In genomic region chr5:113842244-113842643, GRCm38 (mm10) we compare ENCODE assay signal across 17 mouse cellular contexts. TPM values are rescaled to one million over a fixed set of nuclear protein-coding genes. Genes with fewer than 3 reads are reported as not detected.
DNase-seq lines count a peak whose midpoint lies in the region; ATAC-seq and TF ChIP-seq lines count a peak whose summit lies in the region.
"Had no signal": no experiment of that assay in that cellular context is flagged by ENCODE, and none has a peak within 500 bp of the region (broad histone marks: within the 10 kb centered on the region; RNA-seq: fewer than 3 reads in every experiment).

No protein-coding gene starts in this region.

- no peak overlapping the region for H3K4me3 ChIP-seq in heart, embryonic 13.5 days
- H3K4me3 ChIP-seq in bone marrow, adult 2 months (replicated peaks; ENCODE audit: control insufficient read depth, low read depth, low read length), result no peak overlapping the region
- no peak overlapping the region for H3K4me3 ChIP-seq in macrophage (ENCODE audit: inconsistent target)
- H3K4me3 ChIP-seq: embryonic facial prominence, embryonic 10.5 days; erythroblast, embryonic 14.5 days; hindbrain, embryonic 15.5 days had no signal

- TF ChIP-seq POLR2A in bone marrow, adult 2 months (IDR thresholded peaks at IDR 0.05; ENCODE audit: borderline replicate concordance, control insufficient read depth, low read depth, low read length), result no peak

- no peaks in the 10 kb centered on the region for H3K9me3 ChIP-seq in heart, embryonic 13.5 days
- H3K9me3 ChIP-seq: embryonic facial prominence, embryonic 10.5 days; G1E; hindbrain, embryonic 15.5 days had no signal

- TF ChIP-seq CTCF in bone marrow, adult 2 months (IDR thresholded peaks at IDR 0.05; ENCODE audit: control insufficient read depth, insufficient read depth, low read length), result no peak

- peaks cover 70% of the 10 kb centered on the region for H3K36me3 ChIP-seq in heart, embryonic 13.5 days
- H3K36me3 ChIP-seq in macrophage (ENCODE audit: inconsistent target), result peaks cover 39% of the 10 kb centered on the region

- no peaks in the 10 kb centered on the region for H3K27me3 ChIP-seq in heart, embryonic 13.5 days (replicated peaks)
- H3K27me3 ChIP-seq: hindbrain, embryonic 15.5 days had no signal

- ATAC-seq in heart, embryonic 13.5 days (ENCODE audit: extremely low read depth, insufficient number of reproducible peaks, low FRiP score, low TSS enrichment), result no peak
- ATAC-seq: forebrain, embryonic 16.5 days; lung, postnatal 0 days had no signal

- peaks cover 36% of the 10 kb centered on the region; the same call in 1 of the 2 replicates for H3K79me2 ChIP-seq in macrophage (ENCODE audit: inconsistent target)

- WGBS in heart, embryonic 13.5 days, result 75% methylated on average over 9 of the region's 9 CpGs
- WGBS in bone marrow, adult 2 months, result 33% methylated on average over 9 of the region's 9 CpGs
- 34% methylated on average over 9 of the region's 9 CpGs for WGBS in macrophage (ENCODE audit: missing documents)

- H3K27ac ChIP-seq in heart, embryonic 13.5 days (replicated peaks), result peak overlapping the region; percentile 12; the same call in 1 of the 2 replicates
- H3K27ac ChIP-seq in bone marrow, adult 2 months (ENCODE audit: control insufficient read depth, insufficient read depth, low read depth, low read length, poor library complexity), result peak overlapping the region; percentile 93
- H3K27ac ChIP-seq in macrophage, result peak overlapping the region; percentile 62
- H3K27ac ChIP-seq: hindbrain, embryonic 15.5 days had no signal

- no peak overlapping the region for H3K4me2 ChIP-seq in heart, embryonic 13.5 days
- H3K4me2 ChIP-seq: hindbrain, embryonic 15.5 days had no signal

- H3K9ac ChIP-seq in heart, embryonic 13.5 days, result no peak overlapping the region
- H3K9ac ChIP-seq: hindbrain, embryonic 15.5 days had no signal

- H3K4me1 ChIP-seq in heart, embryonic 13.5 days, result 0 out of 2 replicates have a peak, but pooled peaks cover 2% of the 10 kb centered on the region
- H3K4me1 ChIP-seq in bone marrow, adult 2 months (ENCODE audit: control insufficient read depth, insufficient read depth, low read length), result peaks cover 14% of the 10 kb centered on the region
- H3K4me1 ChIP-seq: hindbrain, embryonic 15.5 days had no signal

- no peak for DNase-seq in heart, adult 9 months (ENCODE audit: low spot score in 2 of 2)
- DNase-seq in CD4-positive helper T cell, adult 2 months (ENCODE audit: low read depth, low spot score), result peak; percentile 78
- DNase-seq in urinary bladder, postnatal 14 days (ENCODE audit: low spot score), result no peak
- DNase-seq in adrenal gland, adult 2 months, result no peak
- DNase-seq in neural tube, embryonic 10.5 days (ENCODE audit: extremely low spot score, low spot score), result no peak
- DNase-seq: adrenal gland, postnatal 14 days; cerebellum, postnatal 14 days; kidney, adult 9 months had no signal

RNA-seq across cellular contexts. Expression of gene Selplg, which starts 9.8 kb away (rescaled TPM):
- 1.2 and 1.3 TPM in 2 replicates for polyA plus RNA-seq in heart, embryonic 13.5 days (2015; fragmentation: Nextera tagmentation; extraction: Ambion mirVana)
- polyA plus RNA-seq in bone marrow, adult 2 months (2011; ENCODE audit: insufficient read depth, insufficient read length, low replicate concordance, missing spikeins), result 48.2 and 146 TPM in 2 replicates
- 10 to 100 TPM in 25 of 26 experiments, 1 to 10 TPM in 1; 9.5 to 58.4 (median 29.4) TPM for total RNA-seq in macrophage (2018; cell fraction: chromatin; rRNA removed)
- 100 to 1,000 TPM; 179 to 314 (median 239) TPM for total RNA-seq in macrophage (2018; cell fraction: cytosol; rRNA removed)
- total RNA-seq in macrophage (2018; cell fraction: nucleus; rRNA removed), result 100 to 1,000 TPM in 18 of 26 experiments, 10 to 100 TPM in 8; 65.8 to 235 (median 131) TPM
- 139 to 375 TPM (median 273 TPM) in 3 replicates for polyA plus RNA-seq in macrophage (2018)
- total RNA-seq in adrenal gland, adult 2 months (2021), result 1 to 10 TPM; 5.1 to 6.5 TPM
- 16.3 and 18.0 TPM in 2 replicates for polyA plus RNA-seq in adrenal gland, adult 2 months (2012; rRNA removed)

RNA-seq across cellular contexts. Expression of gene Tmem119, which starts 41.9 kb away (rescaled TPM):
- 13.3 and 15.8 TPM in 2 replicates for polyA plus RNA-seq in heart, embryonic 13.5 days (2015; fragmentation: Nextera tagmentation; extraction: Ambion mirVana)
- polyA plus RNA-seq in bone marrow, adult 2 months (2011; ENCODE audit: insufficient read depth, insufficient read length, low replicate concordance, missing spikeins), result 1.4 and 1.8 TPM in 2 replicates
- 1 to 10 TPM in 1 of 26 experiments, under 1 TPM in 3, not detected in 22; 0.33 to 8.2 (median 0.53) TPM for total RNA-seq in macrophage (2018; cell fraction: chromatin; rRNA removed)
- total RNA-seq in macrophage (2018; cell fraction: cytosol; rRNA removed), result 1 to 10 TPM in 2 of 26 experiments, under 1 TPM in 23, not detected in 1; 0.06 to 1.2 (median 0.29) TPM
- total RNA-seq in macrophage (2018; cell fraction: nucleus; rRNA removed), result 1 to 10 TPM in 2 of 26 experiments, under 1 TPM in 12, not detected in 12; 0.23 to 1.9 (median 0.42) TPM
- 0.27 to 1.2 TPM in 2 of 3 replicates, not detected in the other for polyA plus RNA-seq in macrophage (2018)
- 10 to 100 TPM; 10.1 to 19.8 TPM for total RNA-seq in adrenal gland, adult 2 months (2021)
- polyA plus RNA-seq in adrenal gland, adult 2 months (2012; rRNA removed), result 20.1 and 21.1 TPM in 2 replicates

Comparison
In these comparisons a context has a peak if more than half of its experiments do, and no peak if none do; other contexts are left out.
1. H3K27ac ChIP-seq: peak in every context shown above with its lines; median percentile 93 in bone marrow, adult 2 months; 62 in macrophage; 12 in heart, embryonic 13.5 days.